ENCODE assay signal across 16 mouse cellular contexts in genomic region chr13:72288381-72289092, GRCm38 (mm10).
DNase-seq lines count a peak whose midpoint lies in the region; ATAC-seq and TF ChIP-seq lines count a peak whose summit lies in the region.
"Had no signal": no experiment of that assay in that cellular context is flagged by ENCODE, and none has a peak within 500 bp of the region (broad histone marks: within the 10 kb centered on the region; RNA-seq: fewer than 3 reads in every experiment).

No protein-coding gene starts in this region.

- no peaks in the 10 kb centered on the region for H3K9me3 ChIP-seq in forebrain, embryonic 11.5 days (ENCODE audit: control insufficient read depth, low read length)
- H3K9me3 ChIP-seq in forebrain, postnatal 0 days (ENCODE audit: low read length) = no peaks in the 10 kb centered on the region
- H3K9me3 ChIP-seq in midbrain, embryonic 10.5 days (replicated peaks) = no peaks in the 10 kb centered on the region
- no peaks in the 10 kb centered on the region for H3K9me3 ChIP-seq in midbrain, postnatal 0 days (ENCODE audit: low read length)
- no peaks in the 10 kb centered on the region for H3K9me3 ChIP-seq in limb, embryonic 13.5 days
- H3K9me3 ChIP-seq in liver, postnatal 0 days (ENCODE audit: low read length) = no peaks in the 10 kb centered on the region
- H3K9me3 ChIP-seq: embryonic facial prominence, embryonic 15.5 days; heart, embryonic 15.5 days had no signal

- no peaks in the 10 kb centered on the region for H3K36me3 ChIP-seq in forebrain, embryonic 11.5 days (ENCODE audit: control insufficient read depth, insufficient read depth, low read length)
- H3K36me3 ChIP-seq in forebrain, postnatal 0 days (ENCODE audit: insufficient read depth) = no peaks in the 10 kb centered on the region
- no peaks in the 10 kb centered on the region for H3K36me3 ChIP-seq in midbrain, embryonic 10.5 days
- no peaks in the 10 kb centered on the region for H3K36me3 ChIP-seq in midbrain, postnatal 0 days (ENCODE audit: insufficient read depth, low read length)
- no peaks in the 10 kb centered on the region for H3K36me3 ChIP-seq in limb, embryonic 13.5 days
- no peaks in the 10 kb centered on the region for H3K36me3 ChIP-seq in liver, postnatal 0 days (replicated peaks; ENCODE audit: insufficient read depth, low read length)
- H3K36me3 ChIP-seq: embryonic facial prominence, embryonic 15.5 days; heart, embryonic 15.5 days had no signal

- H3K4me3 ChIP-seq in forebrain, embryonic 11.5 days (ENCODE audit: low read depth, low read length) = no peak overlapping the region
- no peak overlapping the region for H3K4me3 ChIP-seq in forebrain, postnatal 0 days (ENCODE audit: low read depth, low read length)
- 0 out of 2 replicates have a peak overlapping the region, but pooled peaks have one; percentile 11 for H3K4me3 ChIP-seq in midbrain, embryonic 10.5 days
- H3K4me3 ChIP-seq in midbrain, postnatal 0 days (ENCODE audit: low read depth, low read length) = no peak overlapping the region
- H3K4me3 ChIP-seq in limb, embryonic 13.5 days = no peak overlapping the region
- no peak overlapping the region for H3K4me3 ChIP-seq in liver, postnatal 0 days (ENCODE audit: low read depth, low read length)
- H3K4me3 ChIP-seq: embryonic facial prominence, embryonic 15.5 days; heart, embryonic 15.5 days; layer of hippocampus, adult 2 months had no signal

- ATAC-seq in forebrain, embryonic 11.5 days (replicated peaks; ENCODE audit: low FRiP score) = peak; percentile 79
- ATAC-seq in forebrain, postnatal 0 days = no peak
- no peak for ATAC-seq in midbrain, postnatal 0 days (ENCODE audit: low FRiP score)
- ATAC-seq in limb, embryonic 13.5 days (ENCODE audit: low FRiP score, low read depth) = no peak
- no peak for ATAC-seq in liver, postnatal 0 days

- TF ChIP-seq EP300 in liver, postnatal 0 days (IDR thresholded peaks at IDR 0.05; ENCODE audit: low read depth) = no peak

- H3K4me2 ChIP-seq in forebrain, embryonic 11.5 days (ENCODE audit: low read depth, low read length, severe bottlenecking) = no peak overlapping the region
- H3K4me2 ChIP-seq in forebrain, postnatal 0 days (ENCODE audit: low read depth) = no peak overlapping the region
- no peak overlapping the region for H3K4me2 ChIP-seq in midbrain, postnatal 0 days (ENCODE audit: low read depth, low read length, poor library complexity, severe bottlenecking)
- peak overlapping the region; percentile 14; the same call in 1 of the 2 replicates for H3K4me2 ChIP-seq in limb, embryonic 13.5 days (replicated peaks)
- H3K4me2 ChIP-seq in liver, postnatal 0 days (ENCODE audit: low read depth, low read length) = no peak overlapping the region
- H3K4me2 ChIP-seq: embryonic facial prominence, embryonic 15.5 days; heart, embryonic 15.5 days had no signal

- peaks cover 47% of the 10 kb centered on the region for H3K27me3 ChIP-seq in forebrain, embryonic 11.5 days (ENCODE audit: control insufficient read depth, insufficient read depth, low read length)
- H3K27me3 ChIP-seq in forebrain, postnatal 0 days (ENCODE audit: insufficient read depth, low read length) = peaks cover 55% of the 10 kb centered on the region
- peaks cover 82% of the 10 kb centered on the region for H3K27me3 ChIP-seq in midbrain, embryonic 10.5 days (ENCODE audit: low read depth, poor library complexity, severe bottlenecking)
- 0 out of 2 replicates have a peak, but pooled peaks cover 5% of the 10 kb centered on the region for H3K27me3 ChIP-seq in midbrain, postnatal 0 days (ENCODE audit: insufficient read depth, low read length)
- peaks cover 52% of the 10 kb centered on the region for H3K27me3 ChIP-seq in limb, embryonic 13.5 days
- no peaks in the 10 kb centered on the region for H3K27me3 ChIP-seq in liver, postnatal 0 days (ENCODE audit: insufficient read depth, low read length)

- no peak overlapping the region for H3K9ac ChIP-seq in forebrain, embryonic 11.5 days (ENCODE audit: low read length)
- H3K9ac ChIP-seq in forebrain, postnatal 0 days = no peak overlapping the region
- H3K9ac ChIP-seq in midbrain, postnatal 0 days (replicated peaks; ENCODE audit: low read length, poor library complexity, severe bottlenecking) = no peak overlapping the region
- H3K9ac ChIP-seq in limb, embryonic 13.5 days = no peak overlapping the region
- H3K9ac ChIP-seq in liver, postnatal 0 days (replicated peaks) = no peak overlapping the region
- H3K9ac ChIP-seq: embryonic facial prominence, embryonic 15.5 days; heart, embryonic 15.5 days had no signal

- TF ChIP-seq CTCF in forebrain, postnatal 0 days (IDR thresholded peaks at IDR 0.05; ENCODE audit: low read depth) = no peak
- TF ChIP-seq CTCF in midbrain, postnatal 0 days (IDR thresholded peaks at IDR 0.05) = no peak
- TF ChIP-seq CTCF in liver, postnatal 0 days (IDR thresholded peaks at IDR 0.05; ENCODE audit: low read depth) = no peak

- no peaks in the 10 kb centered on the region; the same call in 1 of the 2 replicates for H3K4me1 ChIP-seq in forebrain, embryonic 11.5 days (replicated peaks; ENCODE audit: control insufficient read depth, insufficient read depth, low read length)
- H3K4me1 ChIP-seq in forebrain, postnatal 0 days (ENCODE audit: insufficient read depth) = no peaks in the 10 kb centered on the region
- peaks cover 48% of the 10 kb centered on the region for H3K4me1 ChIP-seq in midbrain, embryonic 10.5 days
- no peaks in the 10 kb centered on the region for H3K4me1 ChIP-seq in midbrain, postnatal 0 days (ENCODE audit: insufficient read depth, low read length)
- peaks cover 13% of the 10 kb centered on the region for H3K4me1 ChIP-seq in limb, embryonic 13.5 days
- no peaks in the 10 kb centered on the region for H3K4me1 ChIP-seq in liver, postnatal 0 days (ENCODE audit: insufficient read depth)

- no peak for DNase-seq in forebrain, embryonic 11.5 days (ENCODE audit: low spot score)
- DNase-seq in forebrain, postnatal 0 days = no peak
- no peak for DNase-seq in midbrain, embryonic 10.5 days (ENCODE audit: low spot score)
- DNase-seq in midbrain, postnatal 0 days (ENCODE audit: low spot score) = no peak
- DNase-seq in retina, embryonic 14.5 days (ENCODE audit: low spot score) = peak; percentile 47
- no peak for DNase-seq in liver, postnatal 0 days
- no peak for DNase-seq in lung, postnatal 14 days
- DNase-seq: adrenal gland, adult 8-10 months; cerebellum, postnatal 25 days; kidney, adult 11 months; right cerebral cortex, postnatal 25 days; thymus, postnatal 14 days had no signal

- no peak overlapping the region for H3K27ac ChIP-seq in forebrain, embryonic 11.5 days (ENCODE audit: low read depth, low read length)
- no peak overlapping the region for H3K27ac ChIP-seq in forebrain, postnatal 0 days (ENCODE audit: low read depth, low read length)
- 0 out of 2 replicates have a peak overlapping the region, but pooled peaks have one; percentile 49 for H3K27ac ChIP-seq in midbrain, embryonic 10.5 days (replicated peaks)
- H3K27ac ChIP-seq in midbrain, postnatal 0 days (ENCODE audit: low read depth, low read length) = no peak overlapping the region
- H3K27ac ChIP-seq in limb, embryonic 13.5 days = no peak overlapping the region
- H3K27ac ChIP-seq in liver, postnatal 0 days (ENCODE audit: low read depth) = no peak overlapping the region
- H3K27ac ChIP-seq: embryonic facial prominence, embryonic 15.5 days; heart, embryonic 15.5 days; layer of hippocampus, adult 2 months had no signal

- 22% methylated on average over 13 of the region's 13 CpGs for WGBS in forebrain, embryonic 11.5 days
- 10% methylated on average over 13 of the region's 13 CpGs for WGBS in forebrain, postnatal 0 days
- 63% methylated on average over 13 of the region's 13 CpGs for WGBS in midbrain, embryonic 10.5 days
- WGBS in midbrain, postnatal 0 days = 33% methylated on average over 13 of the region's 13 CpGs
- 13% methylated on average over 13 of the region's 13 CpGs for WGBS in limb, embryonic 13.5 days
- WGBS in liver, postnatal 0 days (ENCODE audit: insufficient replicate concordance) = 46% methylated on average over 13 of the region's 13 CpGs
